Mouse (Mus musculus) right cerebral cortex, adult 18-20 months (tissue): ENCODE data around the gene Ptpn13.
A peak's percentile ranks its signal among the peaks of the same experiment; 100 is the strongest.

Experiments
- DNase-seq: peaks from one replicate; pipeline ENCODE4 v3.0.0; 2022; ENCODE audit warnings: mixed read lengths

Gene Ptpn13

GRCm38 (mm10) chr5:103424678-103425319 lies at the start of gene Ptpn13:
TSS of gene Ptpn13 (plus strand) at chr5:103425192.
- peak; percentile 94 for DNase-seq

- DNase-seq = no peak
These were observed 49.8 kb upstream of the Ptpn13 start for GRCm38 (mm10) chr5:103375226-103375625.

GRCm38 (mm10) chr5:103376354-103377295 lies 48.4 kb upstream of the Ptpn13 start:
- DNase-seq = no peak

- DNase-seq = no peak
These were observed 47.4 kb upstream of the Ptpn13 start for GRCm38 (mm10) chr5:103377493-103378130.

- DNase-seq = no peak
These were observed 44.0 kb upstream of the Ptpn13 start for GRCm38 (mm10) chr5:103380785-103381527.

GRCm38 (mm10) chr5:103382951-103383350 lies 42.0 kb upstream of the Ptpn13 start:
- no peak for DNase-seq

- DNase-seq = no peak
These were observed 41.0 kb upstream of the Ptpn13 start for GRCm38 (mm10) chr5:103384021-103384420.

GRCm38 (mm10) chr5:103387540-103388026 lies 37.4 kb upstream of the Ptpn13 start:
- no peak for DNase-seq

GRCm38 (mm10) chr5:103389415-103389814 lies 35.6 kb upstream of the Ptpn13 start:
- DNase-seq = no peak

GRCm38 (mm10) chr5:103393220-103393619 lies 31.8 kb upstream of the Ptpn13 start:
- no peak for DNase-seq

GRCm38 (mm10) chr5:103393752-103394151 lies 31.2 kb upstream of the Ptpn13 start:
- DNase-seq = no peak

- no peak for DNase-seq
These were observed 29.3 kb upstream of the Ptpn13 start for GRCm38 (mm10) chr5:103395683-103396082.

GRCm38 (mm10) chr5:103397429-103397828 lies 27.6 kb upstream of the Ptpn13 start:
- DNase-seq = no peak

GRCm38 (mm10) chr5:103404213-103404968 lies 20.6 kb upstream of the Ptpn13 start:
- DNase-seq = no peak

GRCm38 (mm10) chr5:103405921-103406320 lies 19.1 kb upstream of the Ptpn13 start:
- DNase-seq = peak; percentile 28

GRCm38 (mm10) chr5:103412020-103412747 lies 12.8 kb upstream of the Ptpn13 start:
- no peak for DNase-seq

GRCm38 (mm10) chr5:103414542-103414941 lies 10.4 kb upstream of the Ptpn13 start:
- DNase-seq = no peak

- DNase-seq = no peak
These were observed 7.0 kb upstream of the Ptpn13 start for GRCm38 (mm10) chr5:103418009-103418408.

GRCm38 (mm10) chr5:103418886-103419285 lies 6.1 kb upstream of the Ptpn13 start:
- no peak for DNase-seq

GRCm38 (mm10) chr5:103420568-103420967 lies 4.4 kb upstream of the Ptpn13 start:
- DNase-seq = no peak

- DNase-seq = no peak
These were observed 2.4 kb upstream of the Ptpn13 start for GRCm38 (mm10) chr5:103422609-103423008.
